Mouse (Mus musculus) layer of hippocampus, adult 11-12 months (tissue): ENCODE measurements at regions not wholly inside any gene's neighbourhood (a gene's known extent, or its start where the extent isn't known, plus 50 kb on each side); places are given as distances from the start of the nearest gene placed in this dataset.

Source experiments
- DNase-seq: peaks from one replicate; pipeline ENCODE4 v3.0.0; 2022; ENCODE audit warnings: low spot score

DNA sequence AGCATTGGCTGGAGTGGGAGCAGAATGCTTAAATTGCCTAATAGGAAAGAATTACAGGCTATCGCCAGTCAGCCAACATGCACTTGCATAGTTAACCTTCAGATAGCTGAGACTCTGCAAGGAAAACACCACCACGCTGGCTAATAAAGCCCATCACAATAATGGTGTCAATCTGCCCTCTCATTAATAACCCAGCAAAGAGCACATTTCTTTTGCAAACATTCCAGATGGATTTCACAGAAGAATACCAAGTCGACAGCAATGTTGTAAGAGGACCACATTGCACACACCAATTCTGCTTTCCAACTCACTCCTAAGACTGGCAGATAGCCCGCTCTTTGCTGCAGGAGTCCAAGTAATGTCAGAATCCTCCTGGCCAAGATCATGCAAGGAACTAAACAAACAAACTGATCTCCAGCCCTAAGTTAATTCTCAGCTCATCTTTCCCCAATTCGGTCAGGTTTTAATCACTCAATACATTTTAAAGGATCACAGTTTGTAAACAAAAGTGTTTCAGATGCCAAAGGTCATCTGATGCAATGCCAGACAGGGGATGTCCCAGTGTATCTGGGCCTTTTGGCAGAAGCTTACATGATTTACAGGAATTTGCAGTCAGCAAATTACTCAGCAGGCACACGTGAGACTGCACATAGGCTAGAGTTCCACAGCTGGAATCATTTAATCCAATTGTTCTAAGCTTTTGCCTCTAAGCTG is 198.4 kb downstream of the Klf6 start:
- DNase-seq: no peak

- DNase-seq: no peak
These were observed 199.1 kb downstream of the Klf6 start for GRCm38 (mm10) chr13:6060229-6060845.

GRCm38 (mm10) chr13:6062305-6062704 is 201.0 kb downstream of the Klf6 start:
- no peak for DNase-seq

DNA sequence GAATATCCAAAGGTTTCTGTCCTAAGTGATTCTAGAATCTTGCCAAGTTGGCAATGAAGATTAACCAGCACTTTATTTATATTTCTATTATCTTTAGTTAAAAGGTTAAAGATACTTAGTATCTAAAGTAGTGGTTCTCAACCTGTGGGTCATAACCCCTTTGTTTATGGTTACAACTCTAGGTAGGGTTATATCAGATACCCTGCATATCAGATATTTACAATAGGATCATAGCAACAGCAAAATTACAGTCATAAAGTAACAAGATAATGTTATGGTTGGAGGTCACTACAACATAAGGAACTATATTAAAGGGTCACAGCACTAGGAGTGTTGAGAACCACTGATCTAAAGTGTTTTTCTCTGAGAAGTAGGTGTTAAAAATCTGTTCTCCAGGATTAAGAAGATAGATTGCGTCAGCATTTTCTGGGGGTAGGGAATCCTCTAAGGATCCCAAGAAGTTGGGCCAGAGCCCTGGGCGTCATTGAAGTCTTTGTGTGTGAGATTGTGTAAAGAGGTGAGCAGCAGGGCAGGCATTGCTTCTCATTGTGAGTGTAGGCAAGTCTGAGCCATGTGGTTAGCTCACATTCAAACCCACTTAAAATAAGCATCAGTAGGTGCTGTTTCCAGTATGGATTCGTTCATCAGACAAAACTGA is 201.6 kb downstream of the Klf6 start:
- no peak for DNase-seq

- no peak for DNase-seq
These were observed 215.9 kb downstream of the Klf6 start for GRCm38 (mm10) chr13:6076978-6077825.

GRCm38 (mm10) chr13:6085891-6086290 is 224.6 kb downstream of the Klf6 start:
- DNase-seq: no peak

- no peak for DNase-seq
These were observed 247.9 kb downstream of the Klf6 start for GRCm38 (mm10) chr13:6109018-6109657.

DNA sequence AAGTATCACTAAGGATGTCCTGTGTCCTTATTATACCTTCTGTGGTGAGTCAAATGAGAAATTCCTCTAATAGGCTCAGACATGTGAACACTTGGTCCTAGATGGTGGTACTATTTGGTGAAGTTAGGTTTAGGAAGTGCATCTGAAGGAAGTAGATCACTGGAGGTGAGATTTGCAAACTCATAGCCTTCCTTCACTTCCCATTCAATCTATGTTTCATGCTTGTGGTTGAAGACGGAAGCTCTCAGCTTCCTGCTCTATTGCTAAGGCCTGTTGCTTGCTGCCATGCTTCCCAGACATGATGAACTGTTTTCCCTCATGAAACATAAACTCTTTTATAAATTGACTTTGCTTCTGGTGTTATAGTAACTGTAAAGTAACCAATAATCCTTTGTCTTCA is 258.4 kb downstream of the Klf6 start:
- no peak for DNase-seq

- DNase-seq: no peak
These were observed 266.0 kb downstream of the Klf6 start for GRCm38 (mm10) chr13:6127311-6127710.

- no peak for DNase-seq
These were observed 267.6 kb downstream of the Klf6 start for GRCm38 (mm10) chr13:6128903-6129302.

- no peak for DNase-seq
These were observed 270.1 kb downstream of the Klf6 start for GRCm38 (mm10) chr13:6131363-6131762.

GRCm38 (mm10) chr13:6137170-6137569 is 275.9 kb downstream of the Klf6 start:
- DNase-seq: no peak

DNA sequence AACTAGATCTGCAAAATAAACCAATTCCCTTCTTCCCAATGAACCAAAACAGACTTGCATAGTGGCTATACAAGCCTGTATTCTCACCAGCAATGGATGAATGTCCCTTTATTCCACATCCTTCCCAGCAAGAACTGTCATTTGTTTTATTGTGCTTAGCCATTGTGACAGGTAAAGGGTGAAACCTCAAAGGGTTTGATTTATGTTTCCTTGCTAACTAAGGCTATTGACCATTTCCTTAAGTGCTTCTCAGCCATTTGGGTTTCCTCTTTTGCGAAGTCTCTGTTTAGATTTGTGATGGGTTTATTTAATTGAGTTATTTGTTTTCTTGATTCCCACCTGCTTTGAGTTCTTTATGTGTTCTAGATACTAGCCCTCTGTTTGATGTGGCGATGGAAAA is 281.5 kb downstream of the Klf6 start:
- DNase-seq: no peak

GRCm38 (mm10) chr13:6153657-6154056 is 292.4 kb downstream of the Klf6 start:
- no peak for DNase-seq

DNA sequence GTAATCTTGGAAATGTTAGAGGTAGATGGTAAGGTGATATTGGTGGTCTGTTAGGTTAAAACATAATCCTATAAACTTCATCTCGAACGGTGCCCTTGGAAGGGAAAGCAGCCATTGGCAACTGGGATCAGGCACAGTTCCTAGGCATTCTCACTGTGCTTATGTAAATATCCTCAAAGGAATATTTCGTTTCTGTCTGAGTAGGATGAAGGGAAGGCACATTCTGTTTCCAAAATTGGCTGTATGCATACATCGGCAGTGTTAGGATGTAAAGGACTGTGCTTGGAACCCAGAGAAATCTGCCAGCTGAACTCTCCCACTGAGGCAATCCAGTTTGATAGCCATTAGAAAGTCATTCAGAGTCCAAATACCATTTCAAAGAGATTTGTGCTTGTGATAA is 294.9 kb downstream of the Klf6 start:
- DNase-seq: no peak

GRCm38 (mm10) chr13:6157029-6157428 is 295.7 kb downstream of the Klf6 start:
- no peak for DNase-seq

DNA sequence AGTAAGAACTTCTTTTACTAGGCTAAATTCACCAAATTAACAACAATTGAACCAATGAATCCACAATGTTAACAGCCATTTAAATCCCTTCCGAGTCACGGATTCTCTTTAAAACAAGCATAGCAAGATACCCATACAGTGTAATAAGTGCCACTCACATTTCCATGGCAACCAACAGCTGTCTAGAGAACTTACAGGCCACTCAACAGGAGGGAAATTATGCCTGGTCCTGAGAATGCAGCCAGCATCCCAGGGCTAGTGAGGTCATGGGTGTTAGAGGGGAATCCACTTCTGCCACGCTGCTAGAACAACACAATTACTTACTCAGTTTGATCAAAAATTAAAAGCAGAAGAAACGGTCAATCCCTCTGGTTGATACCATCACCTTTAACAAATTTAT is 296.7 kb downstream of the Klf6 start:
- DNase-seq: no peak

DNA sequence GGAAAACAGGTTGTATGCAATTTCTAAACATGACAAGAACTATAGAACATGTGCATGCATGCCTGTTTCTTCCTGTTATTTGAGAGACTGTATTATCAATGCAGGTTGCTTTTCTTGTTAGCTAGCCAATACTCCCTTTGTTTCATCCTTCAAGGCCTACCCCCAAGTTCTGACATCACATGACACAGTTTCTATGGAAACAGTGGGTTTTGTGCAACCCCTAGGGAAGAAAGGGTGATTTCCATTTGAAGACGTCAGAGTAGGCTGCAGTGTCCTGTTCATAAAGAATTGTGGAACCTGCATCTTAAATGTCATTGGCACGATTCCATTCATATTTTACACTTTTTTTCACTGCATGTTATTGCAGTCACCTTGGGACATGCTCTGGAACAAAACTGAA is 298.1 kb downstream of the Klf6 start:
- DNase-seq: no peak

DNA sequence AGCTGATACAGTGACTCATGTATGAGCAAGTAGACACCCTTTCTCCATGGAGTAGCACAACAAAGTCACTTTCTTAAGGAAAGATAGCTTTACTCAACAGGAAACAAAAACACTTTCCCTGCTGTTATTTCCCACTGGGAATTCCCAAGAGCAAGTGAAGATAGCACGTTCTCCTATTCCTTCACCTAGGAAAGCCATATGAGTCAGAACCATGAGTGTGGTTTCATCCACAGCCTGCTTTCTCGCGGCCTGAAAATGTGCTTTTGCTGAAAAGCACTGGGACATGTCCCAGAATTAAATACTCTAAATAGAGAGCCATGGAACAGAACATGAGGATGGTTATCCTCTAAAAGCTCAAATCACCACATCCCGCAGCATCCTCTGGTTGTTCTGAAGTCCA is 304.6 kb downstream of the Klf6 start:
- no peak for DNase-seq

DNA sequence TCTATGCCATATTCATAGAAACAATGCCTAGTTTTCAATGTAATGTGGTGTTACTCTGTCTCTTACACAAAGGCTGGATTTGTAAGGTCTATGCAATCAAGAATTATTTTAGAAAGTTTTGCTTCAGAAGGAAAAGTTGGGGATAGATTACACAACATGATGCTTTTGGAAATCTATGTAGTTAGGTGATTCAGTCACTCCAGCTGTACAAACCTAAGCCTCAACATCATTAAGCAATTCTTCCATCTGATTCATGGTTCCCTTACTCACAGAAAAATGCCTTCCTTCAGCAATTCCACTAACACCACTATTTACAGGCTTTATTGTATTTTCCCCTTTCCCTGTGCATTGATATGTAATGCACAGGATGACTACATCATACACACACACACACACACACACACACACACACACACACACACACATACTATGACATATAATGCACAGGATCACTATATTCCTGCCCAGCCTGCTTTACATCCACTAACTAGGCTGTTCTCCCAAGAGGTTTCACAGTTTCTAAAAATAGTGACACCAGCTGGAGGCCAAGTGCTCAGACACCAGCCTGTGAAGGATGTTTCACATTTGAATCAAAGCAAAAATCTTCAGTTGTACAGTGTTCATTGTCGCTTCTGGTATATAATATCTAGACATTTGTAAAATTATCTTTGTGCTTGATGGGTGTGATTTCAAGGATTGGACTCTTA is 305.9 kb downstream of the Klf6 start:
- peak; percentile 21 for DNase-seq

DNA sequence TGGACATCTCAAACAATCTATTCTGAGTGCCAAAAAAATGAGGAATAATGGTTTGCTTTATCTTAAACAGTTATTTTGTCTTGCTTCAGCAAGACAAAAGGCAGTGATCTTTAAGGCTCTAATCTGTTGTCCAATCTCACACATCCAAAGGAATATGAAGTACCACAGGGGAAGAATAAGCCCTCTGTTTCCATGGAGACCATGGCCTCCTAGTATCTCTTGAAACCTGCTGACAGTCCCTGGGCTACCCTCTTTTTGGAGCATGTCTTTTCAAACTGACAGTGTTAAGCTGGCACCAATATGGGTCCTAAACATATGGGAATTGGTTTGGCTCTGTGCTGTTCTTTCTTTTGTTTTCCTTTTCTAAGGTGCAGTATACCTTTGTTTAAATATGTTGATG is 311.8 kb downstream of the Klf6 start:
- DNase-seq: no peak
